Mouse (Mus musculus) kidney, adult 2 months (tissue): ENCODE data around the gene Ddit4. TPM values are rescaled to one million over a fixed set of nuclear protein-coding genes. Genes with fewer than 3 reads are reported as not detected.

Experiments
- DNase-seq: peaks from one replicate; pipeline ENCODE4 v3.0.0; 2021
- H3K27ac ChIP-seq: fragments of 200-500 bp; 2 replicates; pipeline ENCODE4 v1.5.1; 2012; ENCODE audit warnings: low read depth, low read length, control low read depth, inconsistent platforms; ENCODE audit not compliant: insufficient read depth
- H3K27me3 ChIP-seq: fragments of 200-500 bp; replicated peaks from 2 replicates; pipeline ENCODE4 v1.6.1; 2012; ENCODE audit warnings: mild to moderate bottlenecking, moderate library complexity, low read length, inconsistent platforms; ENCODE audit not compliant: control insufficient read depth, insufficient read depth
- H3K36me3 ChIP-seq: fragments of 200-500 bp; 2 replicates; pipeline ENCODE4 v1.6.1; 2012; ENCODE audit warnings: mild to moderate bottlenecking, moderate library complexity, low read length, inconsistent platforms; ENCODE audit not compliant: control insufficient read depth, insufficient read depth
- H3K4me1 ChIP-seq: fragments of 200-500 bp; 2 replicates; pipeline ENCODE4 v1.6.1; 2011; ENCODE audit warnings: low read length; ENCODE audit not compliant: control insufficient read depth, insufficient read depth
- H3K4me3 ChIP-seq: fragments of 200-500 bp; 2 replicates; pipeline ENCODE4 v1.5.1; 2011; ENCODE audit warnings: mild to moderate bottlenecking, low read depth, low read length, control low read depth; ENCODE audit not compliant: insufficient read depth
- CTCF ChIP-seq: fragments of 200-500 bp; conservative IDR thresholded peaks from 2 replicates; pipeline ENCODE4 v1.5.1; 2011; ENCODE audit warnings: low read depth, mild to moderate bottlenecking, control low read depth, low read length, moderate library complexity, mixed read lengths; ENCODE audit not compliant: insufficient read depth, insufficient read length
- POLR2A ChIP-seq: fragments of 200-500 bp; IDR thresholded peaks from one replicate; pipeline ENCODE4 v1.6.1; 2011; ENCODE audit warnings: low read depth, low read length, control low read depth
- WGBS: fragments of 180-500 bp; shearing (Covaris S2); methylation state at CpG from one replicate; pipeline ENCODE4 v1.1.7; 2018; 5-methylcytosine and 5-hydroxymethylcytosine counted together
- polyA plus RNA-seq: library from polyadenylated mRNA; depleted of rRNA; stranded (reverse); fragments of >200 nt; gene quantifications from 2 replicates; pipeline ENCODE4 v1.2.3, GENCODE M21; 2012

Gene Ddit4
- polyA plus RNA-seq, 1 experiment = 21.6 TPM

GRCm38 (mm10) chr10:59953564-59954039, 2.0 kb upstream of the Ddit4 start:
- WGBS = 39% methylated on average over 7 of the region's 7 CpGs
- peaks cover 13% of the 10 kb centered on the region; the same call in 1 of the 2 replicates for H3K4me1 ChIP-seq
- DNase-seq = no peak

GRCm38 (mm10) chr10:59952781-59953563, 1.3 kb upstream of the Ddit4 start:
- WGBS = 32% methylated on average over 16 of the region's 16 CpGs
- DNase-seq = peak; percentile 75
- TF ChIP-seq CTCF (no peak), POLR2A (no peak)
- H3K27ac ChIP-seq = no peak overlapping the region
- H3K36me3 ChIP-seq = no peaks in the 10 kb centered on the region
- H3K4me3 ChIP-seq = peak overlapping the region; percentile 67; the same call in 1 of the 2 replicates
- peaks cover 13% of the 10 kb centered on the region; the same call in 1 of the 2 replicates for H3K4me1 ChIP-seq
- H3K27me3 ChIP-seq = no peaks in the 10 kb centered on the region; the same call in 1 of the 2 replicates

More at GRCm38 (mm10) chr10:59953564-59954039, 2.0 kb upstream of the Ddit4 start:
- Histone ChIP-seq H3K36me3 (no peaks in the 10 kb centered on the region), H3K27me3 (no peaks in the 10 kb centered on the region; the same call in 1 of the 2 replicates), H3K4me3 (no peak overlapping the region), H3K27ac (no peak overlapping the region)
- TF ChIP-seq POLR2A (no peak), CTCF (no peak)

GRCm38 (mm10) chr10:59952152-59952780, 632 bp upstream of the Ddit4 start:
- Histone ChIP-seq H3K4me3 (peak overlapping the region; percentile 67), H3K27me3 (no peaks in the 10 kb centered on the region; the same call in 1 of the 2 replicates), H3K36me3 (no peaks in the 10 kb centered on the region), H3K27ac (peak overlapping the region; percentile 94), H3K4me1 (peaks cover 13% of the 10 kb centered on the region; the same call in 1 of the 2 replicates)
- TF ChIP-seq CTCF (no peak), POLR2A (no peak)
- DNase-seq = peak; percentile 74
- under 1% methylated on average over 31 of the region's 31 CpGs for WGBS

GRCm38 (mm10) chr10:59950716-59951191, 880 bp downstream of the Ddit4 start:
- TF ChIP-seq POLR2A = peak; percentile 20
- TF ChIP-seq CTCF = peak; percentile 67
- DNase-seq = peak; percentile 89
- Histone ChIP-seq H3K36me3 (no peaks in the 10 kb centered on the region), H3K27me3 (no peaks in the 10 kb centered on the region), H3K27ac (peak overlapping the region; percentile 78), H3K4me3 (peak overlapping the region; percentile 64), H3K4me1 (peaks cover 13% of the 10 kb centered on the region; the same call in 1 of the 2 replicates)
- 1% methylated on average over 23 of the region's 23 CpGs for WGBS

GRCm38 (mm10) chr10:59949783-59950605, 1.6 kb downstream of the Ddit4 start:
- no peak for TF ChIP-seq POLR2A
- TF ChIP-seq CTCF = no peak
- no peak for DNase-seq
- H3K27me3 ChIP-seq = no peaks in the 10 kb centered on the region
- no peaks in the 10 kb centered on the region for H3K36me3 ChIP-seq
- H3K4me1 ChIP-seq = peaks cover 13% of the 10 kb centered on the region; the same call in 1 of the 2 replicates
- 35% methylated on average over 15 of the region's 15 CpGs for WGBS
- H3K27ac ChIP-seq = peak overlapping the region; percentile 78
- H3K4me3 ChIP-seq = peak overlapping the region; percentile 64

- H3K27ac ChIP-seq = peak overlapping the region; percentile 2; the same call in 1 of the 2 replicates
Measured at GRCm38 (mm10) chr10:59949255-59949648, 2.4 kb downstream of the Ddit4 start.

More at GRCm38 (mm10) chr10:59949255-59949648, 2.4 kb downstream of the Ddit4 start:
- H3K4me3 ChIP-seq = peak overlapping the region; percentile 25; the same call in 1 of the 2 replicates
- no peak for TF ChIP-seq CTCF
- no peak for TF ChIP-seq POLR2A
- 7% methylated on average over 1 of the region's 1 CpGs for WGBS
- H3K36me3 ChIP-seq = no peaks in the 10 kb centered on the region
- peaks cover 13% of the 10 kb centered on the region; the same call in 1 of the 2 replicates for H3K4me1 ChIP-seq
- H3K27me3 ChIP-seq = no peaks in the 10 kb centered on the region
- DNase-seq = peak; percentile 85
